Mouse (Mus musculus): ENCODE results near the gene Stox2.

The Stox2 gene

DNA sequence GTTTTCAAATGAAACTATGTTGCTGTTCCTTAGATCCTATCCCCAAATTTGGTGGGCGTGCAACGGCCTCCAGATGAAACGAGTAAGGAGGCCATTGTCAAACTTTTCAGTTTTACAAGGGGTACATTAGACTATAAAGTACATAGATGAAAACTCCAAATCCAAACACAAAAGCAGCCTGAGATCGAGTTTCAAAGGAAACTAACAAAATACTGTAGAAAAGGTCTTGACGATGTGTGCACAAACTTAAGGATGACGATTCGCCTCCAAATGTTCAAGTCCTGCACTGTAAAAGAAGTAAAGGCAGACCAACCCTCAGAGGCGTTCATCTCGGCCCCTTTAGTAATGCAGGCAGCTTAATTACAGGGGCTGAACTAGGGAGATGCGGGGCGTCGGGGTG is 34.8 kb downstream of the Stox2 start:
- intact Hi-C loops (cut with DNase I): no loop called here

DNA sequence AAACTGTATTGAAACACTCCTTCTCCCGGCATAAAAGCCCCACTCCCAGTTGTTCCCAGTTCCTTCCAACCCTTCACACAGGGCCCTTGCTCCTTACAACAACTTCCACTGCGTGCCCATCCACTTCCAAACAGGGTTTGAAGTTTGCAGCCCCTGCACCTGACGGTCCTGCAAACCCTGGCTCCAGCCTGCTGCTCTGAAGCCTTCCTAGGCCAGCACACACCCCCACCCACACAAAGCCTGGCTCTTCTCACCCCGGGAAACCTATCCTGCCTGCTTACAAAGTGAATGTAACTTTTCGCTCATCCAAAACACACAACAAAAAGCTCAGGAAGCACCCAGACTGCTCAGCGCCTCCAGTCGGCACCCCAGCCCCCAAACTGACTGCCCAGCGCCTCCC is 37.1 kb downstream of the Stox2 start:
- intact Hi-C loops (cut with DNase I): no loop called here

DNA sequence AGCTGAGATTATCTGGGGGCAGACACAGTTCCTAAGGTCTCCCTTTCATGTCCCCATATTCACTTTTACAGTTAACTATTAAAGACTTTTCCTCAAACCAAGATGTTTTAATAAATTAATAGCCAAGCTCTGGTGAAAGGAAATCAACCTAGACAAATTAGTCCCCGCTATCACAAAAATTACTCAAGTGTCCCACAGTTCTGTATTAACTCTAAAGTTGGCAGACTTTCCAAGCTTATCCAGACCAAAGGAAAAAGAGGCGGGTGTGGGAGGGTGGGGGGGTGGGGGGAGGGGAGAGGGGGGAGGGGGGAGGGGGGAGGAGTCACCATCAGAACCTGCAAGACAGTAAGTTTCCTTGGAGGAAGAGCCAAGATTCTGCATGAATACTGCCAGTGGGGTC is 41.3 kb downstream of the Stox2 start:
- intact Hi-C loops (cut with DNase I): no loop called here

DNA sequence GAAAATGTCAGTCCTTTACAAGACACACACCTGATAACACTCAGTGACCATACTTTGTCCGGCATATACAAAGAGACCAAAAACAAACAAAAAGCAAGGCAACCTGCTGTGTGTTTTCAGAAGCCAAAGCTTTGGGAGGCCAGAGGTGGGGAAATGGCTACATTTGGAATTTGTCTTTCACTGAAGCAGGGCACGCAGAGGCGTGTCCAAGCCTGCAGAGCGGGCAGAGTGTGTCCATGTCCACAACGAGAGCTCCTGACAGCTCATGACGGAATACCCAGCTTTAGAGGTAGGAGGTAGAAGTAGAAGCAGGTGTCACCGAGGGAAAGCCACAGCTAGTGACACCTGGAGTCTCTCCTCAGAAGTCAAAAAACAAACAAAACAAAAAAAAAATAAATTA is 53.2 kb downstream of the Stox2 start:
- intact Hi-C loops (cut with DNase I): no loop called here

DNA sequence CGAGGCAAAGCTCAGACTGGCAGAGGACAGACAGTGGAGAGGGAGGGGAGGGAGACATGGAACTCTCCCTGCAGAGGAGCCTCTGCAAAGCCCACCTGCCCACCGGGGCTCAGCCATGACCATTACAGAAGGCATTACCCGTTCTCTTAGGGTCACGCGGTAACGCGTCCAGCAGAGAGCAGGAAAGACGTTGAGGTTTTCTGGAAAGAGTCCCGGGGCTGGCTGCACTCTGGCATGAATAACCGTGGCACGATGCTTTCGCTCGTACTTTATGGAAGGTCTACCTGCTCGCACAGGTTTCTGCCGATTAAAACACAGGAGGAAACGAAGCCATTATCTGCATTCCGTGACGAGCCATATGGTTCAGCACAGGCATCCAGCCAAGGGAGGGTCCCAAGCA is 53.9 kb downstream of the Stox2 start:
- intact Hi-C loops (cut with DNase I): no loop called here

DNA sequence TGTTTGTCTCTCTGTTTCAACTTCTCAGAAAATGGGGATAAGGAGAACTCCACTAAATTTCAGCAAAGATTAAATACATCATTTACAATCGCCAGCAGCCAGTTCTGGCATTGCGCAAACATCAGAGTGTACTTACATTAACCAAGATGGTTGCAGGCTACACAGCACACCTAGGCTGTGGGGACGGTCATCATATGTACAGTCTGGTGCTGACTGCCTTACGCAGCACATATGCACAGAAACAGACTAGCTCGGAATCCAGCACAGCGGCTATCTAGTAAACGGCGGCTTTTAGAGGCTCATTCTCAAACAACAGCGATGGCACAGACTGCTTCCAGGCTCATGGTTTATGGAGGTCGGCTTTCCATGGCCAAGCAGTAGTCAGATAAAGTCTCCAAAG is 54.3 kb downstream of the Stox2 start:
- intact Hi-C loops (cut with DNase I): no loop called here

DNA sequence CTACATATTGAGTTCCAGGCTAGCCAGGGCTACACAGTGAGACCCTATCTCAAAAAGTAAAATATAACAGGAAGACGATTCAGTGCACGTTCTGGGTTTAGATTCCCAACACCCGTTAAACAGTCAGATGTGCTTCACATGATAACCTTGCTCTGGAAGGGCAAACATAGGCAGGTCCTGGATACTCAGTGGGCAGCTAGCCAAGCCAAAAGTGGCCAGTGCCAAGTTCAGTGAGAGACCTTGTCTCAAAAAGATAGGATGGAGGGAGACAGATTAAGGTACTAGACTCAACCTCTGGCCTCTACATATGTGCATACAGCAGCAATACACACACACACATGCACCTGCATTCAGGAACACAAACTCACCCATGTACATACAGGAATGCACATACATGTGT is 56.7 kb downstream of the Stox2 start:
- intact Hi-C loops (cut with DNase I): no loop called here

DNA sequence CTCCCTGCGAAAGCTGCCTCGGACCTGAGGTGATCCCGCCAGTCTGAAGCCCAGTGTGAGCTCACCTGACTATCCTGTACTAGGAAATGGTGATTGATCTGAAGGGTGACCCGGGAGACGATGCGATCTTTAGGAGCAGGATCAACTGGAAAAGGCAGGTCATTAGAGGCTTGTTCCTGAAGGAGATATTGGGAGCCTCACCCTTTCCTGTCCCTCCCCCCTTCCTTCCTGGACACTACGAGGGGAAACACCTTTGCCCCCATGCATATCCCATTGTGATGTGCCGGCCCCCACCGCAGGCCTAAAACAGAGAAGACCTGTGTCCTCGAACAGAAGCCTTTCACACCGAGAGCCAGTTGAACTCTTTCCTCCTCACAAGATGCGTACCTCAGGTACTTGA is 58.0 kb downstream of the Stox2 start:
- intact Hi-C loops (cut with DNase I): no loop called here

DNA sequence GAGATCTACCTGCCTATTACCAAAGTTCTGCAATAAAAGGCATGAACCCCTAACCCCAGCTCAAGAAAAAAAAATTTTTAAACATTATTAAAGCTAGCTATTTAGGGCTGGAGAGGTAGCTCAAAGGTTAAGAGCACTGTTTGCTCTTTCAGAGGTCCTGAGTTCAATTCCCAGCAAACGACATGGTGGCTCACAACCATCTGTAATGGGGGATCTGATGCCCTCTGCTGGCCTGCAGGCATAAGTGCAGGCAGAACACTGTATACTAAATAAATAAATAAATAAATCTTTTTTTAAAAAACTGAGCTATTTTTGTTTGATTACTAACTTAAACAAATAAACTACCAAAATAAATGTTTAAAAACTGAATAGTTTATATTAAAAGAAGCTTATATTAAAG is 60.4 kb downstream of the Stox2 start:
- intact Hi-C loops (cut with DNase I): no loop called here

DNA sequence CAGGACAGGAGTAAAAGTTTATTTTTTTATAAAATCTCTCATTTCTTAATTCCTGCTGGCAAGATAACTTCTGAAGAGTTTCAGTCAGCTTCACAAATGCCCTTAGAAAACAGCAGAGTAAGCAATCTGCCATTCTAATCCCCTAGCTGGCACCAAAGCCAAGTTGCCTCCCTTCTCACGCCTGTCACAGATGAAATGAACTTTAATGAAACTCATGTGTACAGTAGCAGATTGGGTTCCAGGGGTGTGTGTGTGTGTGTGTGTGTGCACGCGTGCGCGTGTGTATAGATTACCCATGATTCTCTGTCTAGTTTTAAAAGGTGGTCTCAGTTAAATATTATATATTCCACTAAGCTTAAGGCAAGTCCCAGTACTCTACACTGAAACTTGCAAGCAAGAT is 62.0 kb downstream of the Stox2 start:
- intact Hi-C loops (cut with DNase I): no loop called here

DNA sequence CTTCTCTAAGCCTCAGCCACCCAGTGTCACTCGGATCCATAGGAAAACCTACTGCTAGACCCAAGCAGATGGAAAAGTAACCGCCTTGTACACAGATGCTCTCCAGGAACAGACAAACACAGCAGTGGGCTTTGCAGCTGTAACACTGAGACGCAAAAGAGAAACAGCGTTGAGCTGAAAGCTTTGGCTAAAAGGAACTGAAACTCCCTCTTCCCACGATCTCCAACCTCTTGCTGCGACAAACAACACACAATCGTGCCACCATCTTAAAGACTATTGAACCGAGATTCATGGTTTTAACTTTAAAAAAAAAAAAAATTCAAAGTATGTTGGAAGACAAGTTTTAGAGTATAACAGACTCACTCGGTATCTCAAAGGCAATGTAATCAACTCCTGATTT is 62.5 kb downstream of the Stox2 start:
- intact Hi-C loops (cut with DNase I): no loop called here

DNA sequence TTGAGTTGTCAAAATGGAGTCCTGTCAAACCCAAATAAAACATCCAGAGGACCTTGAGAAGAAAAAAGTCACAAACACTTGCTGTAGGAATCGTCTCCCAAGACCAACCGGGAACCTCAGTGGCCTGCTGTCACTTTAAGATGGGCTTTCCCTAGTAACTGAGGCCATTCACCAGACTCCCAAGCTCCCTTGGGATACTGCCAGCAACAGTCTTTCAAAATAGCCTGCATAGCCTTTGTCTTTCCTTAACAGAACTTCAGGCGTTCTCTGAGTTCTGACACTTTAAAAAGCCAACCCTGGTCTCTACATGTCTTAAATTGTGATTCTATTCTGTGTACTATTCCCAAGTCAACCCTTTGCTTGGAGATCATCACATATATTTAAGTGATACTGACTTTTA is 64.9 kb downstream of the Stox2 start:
- intact Hi-C loops (cut with DNase I): no loop called here

DNA sequence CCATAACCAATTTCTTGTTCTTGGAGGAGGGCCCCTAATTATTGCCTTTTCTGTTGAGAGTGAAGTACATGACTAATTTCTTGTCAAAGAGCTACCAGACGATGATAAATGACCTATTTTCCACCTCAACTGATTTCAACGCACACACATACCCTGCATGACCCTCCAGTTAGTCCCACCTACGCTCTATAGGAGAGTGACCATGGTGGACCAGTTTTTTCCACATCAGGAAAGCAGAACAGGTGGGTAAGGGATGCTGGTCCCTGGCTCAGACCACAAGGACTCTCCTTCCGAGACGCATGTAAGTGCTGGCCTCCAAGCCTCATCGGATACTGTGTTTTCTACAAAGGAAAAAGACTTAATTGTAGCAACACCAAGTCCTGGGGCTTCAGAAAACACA is 65.4 kb downstream of the Stox2 start:
- intact Hi-C loops (cut with DNase I): no loop called here

DNA sequence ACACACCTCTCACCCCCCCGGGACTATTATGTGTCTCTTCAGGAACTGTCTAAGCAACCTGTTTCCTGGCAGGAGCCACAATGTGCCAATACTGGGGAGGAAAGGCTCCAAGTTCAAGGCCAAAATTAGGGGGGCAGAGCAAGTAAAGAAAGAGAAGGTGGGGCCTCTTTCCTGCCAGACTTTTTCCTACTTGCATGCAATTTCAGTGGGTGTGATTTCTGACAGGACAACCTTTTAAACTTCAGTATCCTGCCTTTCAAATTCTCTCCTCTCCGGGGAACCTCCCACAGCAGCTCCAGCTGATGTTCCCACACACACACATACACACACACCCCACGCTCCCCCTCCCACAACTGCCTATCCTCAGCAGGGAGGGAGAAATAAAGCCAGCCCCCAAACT is 66.1 kb downstream of the Stox2 start:
- intact Hi-C loops (cut with DNase I): no loop called here

DNA sequence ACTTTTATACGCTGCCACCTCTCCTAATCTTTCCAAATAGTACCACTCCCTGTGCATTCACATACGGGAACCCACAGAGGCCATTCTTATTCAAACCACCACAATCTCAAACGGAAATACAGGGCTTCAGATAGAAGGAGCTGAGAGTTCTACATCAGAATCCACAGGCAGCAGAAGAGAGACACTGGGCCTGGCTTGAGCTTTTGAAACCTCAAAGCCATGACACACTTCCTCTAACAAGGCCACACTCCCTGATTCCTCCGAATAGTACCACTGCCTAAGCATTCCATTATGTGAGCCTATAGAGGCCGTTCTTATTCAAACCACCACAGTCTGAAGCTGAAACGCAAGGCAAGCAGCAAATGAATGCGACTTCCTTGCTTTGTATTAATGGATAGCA is 69.5 kb downstream of the Stox2 start:
- intact Hi-C loops (cut with DNase I): loop anchor here (10.0 kb wide), 1 partner anchor 702 kb away; no protein-coding TSS in a partner anchor

DNA sequence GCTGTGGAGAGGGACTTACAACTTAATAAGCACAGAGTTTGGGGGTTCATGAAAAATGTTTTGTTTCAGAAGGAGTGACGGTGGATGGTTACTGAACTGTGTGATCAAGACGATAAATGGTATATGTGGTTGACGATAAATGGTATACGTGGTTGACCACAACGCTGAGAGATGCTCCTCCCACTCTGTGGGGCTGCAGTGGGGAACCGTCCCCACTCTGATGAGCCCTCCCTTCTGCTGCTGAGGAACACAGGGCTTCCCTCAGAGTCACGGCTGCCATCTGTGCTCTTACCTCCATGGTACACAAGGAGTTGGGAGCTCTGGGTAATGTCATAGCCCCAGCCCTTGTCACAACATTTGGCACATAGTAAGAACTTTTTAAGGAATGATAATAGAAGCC is 72.4 kb downstream of the Stox2 start:
- intact Hi-C loops (cut with DNase I): loop anchor here (5.0 to 10.0 kb wide), 2 partner anchors 406 to 699 kb away; no protein-coding TSS in a partner anchor

DNA sequence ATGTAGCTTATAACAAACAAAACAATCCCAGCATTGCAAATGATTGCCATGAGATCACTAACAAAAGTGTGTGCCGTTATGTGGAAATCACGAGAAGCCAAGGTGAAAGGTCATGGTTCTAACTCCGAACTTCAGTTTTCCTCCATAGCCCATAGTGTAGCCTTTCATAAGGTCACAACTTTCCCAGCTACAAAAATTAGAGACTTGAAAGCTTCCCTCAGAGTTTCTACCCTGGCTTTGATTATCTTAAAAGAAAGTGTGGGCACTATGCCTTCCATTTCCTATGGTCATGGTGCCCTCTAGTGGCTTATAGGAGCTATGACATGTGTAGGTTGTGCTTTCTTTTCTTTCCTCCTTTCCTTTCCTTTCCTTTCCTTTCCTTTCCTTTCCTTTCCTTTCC is 74.6 kb downstream of the Stox2 start:
- intact Hi-C loops (cut with DNase I): loop anchor here (1.0 to 10.0 kb wide), 3 partner anchors 355 to 697 kb away; no protein-coding TSS in a partner anchor

DNA sequence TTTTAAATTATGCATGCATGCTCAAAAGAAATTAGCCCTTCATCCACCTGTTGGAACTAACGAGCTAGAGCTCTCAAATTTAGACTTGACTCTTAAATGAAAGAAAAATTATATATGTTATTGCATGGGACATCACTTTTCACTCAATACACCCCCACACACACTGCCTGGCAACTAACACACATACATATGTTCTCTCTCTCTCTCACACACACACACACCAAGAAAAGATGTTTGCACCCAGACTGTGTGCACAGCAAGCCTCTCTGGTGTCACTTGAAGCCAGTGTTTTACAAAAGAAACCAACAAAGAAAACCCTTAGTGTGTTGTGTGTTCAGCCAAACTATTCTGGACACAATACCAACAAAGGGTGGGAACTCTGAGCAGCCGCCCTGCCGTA is 75.1 kb downstream of the Stox2 start:
- intact Hi-C loops (cut with DNase I): loop anchor here (1.0 to 10.0 kb wide), 3 partner anchors 355 to 696 kb away; no protein-coding TSS in a partner anchor

DNA sequence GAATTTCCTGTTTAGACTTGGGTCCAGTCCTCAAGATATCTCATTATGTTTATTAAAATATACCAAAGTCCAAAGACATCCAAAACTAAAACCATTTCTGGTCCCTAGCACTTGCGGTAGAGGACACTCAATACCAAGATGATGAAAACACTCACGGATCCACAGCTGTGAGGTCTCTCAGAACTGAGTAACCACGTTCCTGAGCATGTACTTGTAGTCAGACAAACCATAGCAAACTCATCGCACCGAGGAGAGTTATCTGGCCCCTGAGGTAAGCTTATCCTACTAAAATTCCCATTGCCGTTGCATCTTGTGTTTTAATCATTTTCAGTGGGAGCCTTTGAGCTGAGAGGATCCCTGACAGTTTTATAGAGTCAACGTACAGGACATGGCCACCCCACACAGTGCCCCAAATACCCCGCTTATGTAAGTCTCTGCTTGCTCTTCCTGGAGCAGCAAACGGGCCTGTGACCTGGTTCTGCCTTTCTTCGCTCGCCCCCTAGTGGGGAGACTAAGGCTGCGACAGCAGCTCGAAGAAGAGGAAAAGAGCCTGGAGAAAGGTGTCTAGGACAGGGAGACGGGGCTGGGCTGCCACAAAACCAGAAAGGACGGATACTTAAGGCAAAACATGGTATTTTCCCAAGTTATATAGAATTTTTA is 75.6 kb downstream of the Stox2 start:
- intact Hi-C loops (cut with DNase I): loop anchor here (1.0 to 10.0 kb wide), 3 partner anchors 354 to 696 kb away; no protein-coding TSS in a partner anchor

DNA sequence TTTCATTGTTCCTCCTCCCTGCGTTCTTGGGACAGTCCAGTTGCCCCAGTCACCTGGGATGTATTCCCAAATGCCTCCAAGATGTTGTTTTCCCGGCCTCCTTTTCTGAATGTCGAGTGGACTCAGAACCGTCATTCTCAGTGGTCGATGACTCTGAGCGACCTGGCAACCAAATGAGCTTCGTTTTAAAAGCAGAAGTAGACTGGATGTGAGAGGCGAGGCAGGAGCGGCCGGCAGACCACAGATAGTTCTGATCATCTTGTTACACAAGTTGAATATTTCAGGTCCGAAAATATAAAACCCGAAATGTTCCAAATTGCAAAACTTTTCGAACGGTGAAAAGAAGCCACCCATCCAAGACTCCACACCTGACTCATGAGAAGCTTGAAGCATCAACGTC is 76.2 kb downstream of the Stox2 start:
- intact Hi-C loops (cut with DNase I): loop anchor here (5.0 to 10.0 kb wide), 2 partner anchors 403 to 695 kb away; no protein-coding TSS in a partner anchor

DNA sequence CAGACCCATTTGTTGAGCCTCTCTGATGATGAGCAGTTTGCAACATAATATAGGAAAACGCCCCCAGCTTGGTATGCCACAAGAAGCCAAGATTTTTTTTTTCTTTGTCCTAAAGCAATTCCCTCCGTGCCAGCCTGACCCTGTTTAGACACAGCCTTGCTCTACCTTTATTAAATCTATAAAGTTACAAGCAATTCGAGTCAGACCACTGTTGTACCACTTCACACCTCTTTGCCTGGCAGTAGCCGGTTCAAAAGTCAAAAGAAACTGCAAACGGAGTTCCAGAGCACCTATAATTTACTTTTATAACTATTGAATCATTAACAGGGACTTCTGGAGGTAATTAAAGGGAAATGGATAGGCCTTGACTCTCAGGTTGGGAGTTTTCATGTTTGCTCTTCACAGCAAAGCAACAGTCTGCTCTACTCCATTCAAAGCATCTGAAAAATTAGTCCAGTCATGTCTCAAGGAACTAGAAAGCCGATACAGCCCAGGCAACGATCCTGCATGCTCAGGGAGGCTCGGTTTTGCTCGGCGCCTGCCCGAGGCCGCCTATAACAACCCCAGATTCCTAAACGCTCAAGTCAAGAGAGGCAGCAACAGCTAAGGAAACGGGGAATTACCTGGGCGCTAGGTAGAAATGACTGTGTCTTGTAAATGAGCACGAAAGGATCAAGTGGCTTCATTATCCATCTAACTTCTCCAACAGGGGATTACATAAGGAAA is 77.0 kb downstream of the Stox2 start:
- intact Hi-C loops (cut with DNase I): no loop called here

DNA sequence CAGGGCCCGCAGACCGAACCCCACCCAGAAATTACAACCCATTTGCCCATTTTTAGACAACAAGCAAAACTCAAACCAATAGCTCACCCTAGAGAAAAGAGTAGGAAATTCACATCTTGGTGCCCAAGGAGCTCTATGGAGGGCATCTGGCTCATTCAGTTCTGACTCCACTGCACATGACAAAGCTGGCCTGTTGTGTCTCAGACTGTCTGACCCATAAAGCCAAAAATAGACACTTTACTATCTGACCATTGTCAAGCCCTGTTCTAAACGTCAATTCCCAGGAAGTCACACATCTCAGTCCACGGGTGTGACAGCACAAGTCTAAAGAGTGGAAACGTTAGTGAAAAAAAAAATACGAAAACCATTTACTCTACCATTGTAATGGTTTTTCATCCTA is 79.1 kb downstream of the Stox2 start:
- intact Hi-C loops (cut with DNase I): no loop called here

DNA sequence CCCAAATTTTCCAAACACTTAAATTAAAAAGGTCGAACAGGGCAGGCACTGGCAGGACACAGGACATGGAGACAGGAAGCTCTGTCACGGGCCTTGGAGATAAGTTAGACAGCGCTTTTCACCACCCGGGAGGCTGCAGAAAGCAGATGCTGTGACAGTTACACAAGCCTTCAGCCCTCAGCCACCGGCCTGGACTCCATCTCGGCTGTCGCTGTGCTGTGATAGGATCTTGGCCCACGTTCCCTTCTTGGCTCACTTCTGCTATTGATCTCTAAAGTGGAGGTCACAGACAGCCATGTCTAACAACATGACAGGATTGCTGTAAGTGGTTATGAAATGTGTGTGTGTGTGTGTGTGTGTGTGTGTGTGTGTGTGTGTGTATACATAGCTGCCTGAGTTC is 82.9 kb downstream of the Stox2 start:
- intact Hi-C loops (cut with DNase I): no loop called here

Data from adrenal gland (tissue).